Mouse (Mus musculus): ENCODE data around the gene Abi3. TPM values are rescaled to one million over a fixed set of nuclear protein-coding genes. Genes with fewer than 3 reads are reported as not detected.

Abi3 gene
- polyA plus RNA-seq, 1 experiment from 2014 or later, result 3.9 TPM

DNA sequence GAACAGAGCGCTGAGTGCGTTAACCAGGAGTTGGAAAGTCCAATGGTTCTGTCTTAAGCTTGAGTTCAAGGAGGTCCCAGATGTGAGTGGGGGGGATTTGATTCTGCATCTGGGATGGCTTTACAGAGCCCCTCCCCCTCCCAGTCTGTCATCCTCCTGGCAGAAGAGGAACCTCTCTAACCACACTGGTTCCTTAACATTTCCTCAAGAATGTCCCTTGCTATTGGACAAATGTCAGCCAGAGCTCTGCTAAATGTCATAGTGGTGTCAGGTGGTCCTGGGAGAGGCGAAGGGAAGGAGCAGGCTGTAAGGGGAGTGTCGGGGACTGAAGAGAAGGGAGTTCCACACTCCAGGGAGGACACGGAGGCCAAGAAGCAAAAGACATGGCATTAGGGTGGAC, 677 bp upstream of the Abi3 start:
- H3K4me3 ChIP-seq (ENCODE audit: low read length), result no peak overlapping the region
- ATAC-seq (ENCODE audit: low FRiP score, low TSS enrichment), result no peak
- no peak overlapping the region; the same call in 1 of the 2 replicates for H3K27ac ChIP-seq (ENCODE audit: low read depth, low read length)
- no peaks in the 10 kb centered on the region for H3K4me1 ChIP-seq (ENCODE audit: control insufficient read depth, insufficient read depth, low read length)
- 0 out of 2 replicates have a peak, but pooled peaks cover 3% of the 10 kb centered on the region for H3K27me3 ChIP-seq (ENCODE audit: control insufficient read depth, insufficient read depth, low read length)
- H3K9me3 ChIP-seq (ENCODE audit: control insufficient read depth, low read length), result no peaks in the 10 kb centered on the region
- H3K4me2 ChIP-seq (replicated peaks; ENCODE audit: low read depth, low read length), result peak overlapping the region; percentile 10; the same call in 1 of the 2 replicates
- WGBS, result 56% methylated on average over 5 of the region's 5 CpGs
- no peak overlapping the region for H3K9ac ChIP-seq (ENCODE audit: low read depth, low read length)
- no peaks in the 10 kb centered on the region for H3K36me3 ChIP-seq (ENCODE audit: control insufficient read depth, insufficient read depth, low read length)

DNA sequence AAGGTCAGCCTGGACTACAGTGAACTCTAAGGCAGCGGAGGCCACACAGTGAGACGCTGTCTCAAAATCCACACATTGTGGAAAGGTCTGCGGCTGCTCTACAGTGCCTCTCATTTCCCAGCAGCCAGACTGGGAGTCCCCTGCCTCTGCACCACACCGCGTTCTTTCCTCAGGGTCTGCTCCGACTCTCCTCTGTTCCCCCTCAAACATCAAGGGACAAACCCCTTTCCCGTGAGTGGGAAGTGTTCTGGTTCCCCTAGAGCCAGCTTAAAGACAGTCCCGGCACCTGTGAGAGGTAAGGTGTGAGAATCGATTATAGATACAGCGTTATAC, 812 bp downstream of the Abi3 start:
- peak overlapping the region; percentile 19; the same call in 1 of the 2 replicates for H3K9ac ChIP-seq (ENCODE audit: low read depth, low read length)
- no peaks in the 10 kb centered on the region for H3K9me3 ChIP-seq (ENCODE audit: control insufficient read depth, low read length)
- H3K4me2 ChIP-seq (replicated peaks; ENCODE audit: low read depth, low read length), result peak overlapping the region; percentile 9; the same call in 1 of the 2 replicates
- H3K4me1 ChIP-seq (ENCODE audit: control insufficient read depth, insufficient read depth, low read length), result 0 out of 2 replicates have a peak, but pooled peaks cover 6% of the 10 kb centered on the region
- ATAC-seq (ENCODE audit: low FRiP score, low TSS enrichment), result no peak
- 59% methylated on average over 10 of the region's 10 CpGs for WGBS
- no peak overlapping the region; the same call in 1 of the 2 replicates for H3K27ac ChIP-seq (ENCODE audit: low read depth, low read length)
- 0 out of 2 replicates have a peak, but pooled peaks cover 3% of the 10 kb centered on the region for H3K27me3 ChIP-seq (ENCODE audit: control insufficient read depth, insufficient read depth, low read length)
- peak overlapping the region; percentile 28 for H3K4me3 ChIP-seq (ENCODE audit: low read length)
- H3K36me3 ChIP-seq (ENCODE audit: control insufficient read depth, insufficient read depth, low read length), result no peaks in the 10 kb centered on the region

DNA sequence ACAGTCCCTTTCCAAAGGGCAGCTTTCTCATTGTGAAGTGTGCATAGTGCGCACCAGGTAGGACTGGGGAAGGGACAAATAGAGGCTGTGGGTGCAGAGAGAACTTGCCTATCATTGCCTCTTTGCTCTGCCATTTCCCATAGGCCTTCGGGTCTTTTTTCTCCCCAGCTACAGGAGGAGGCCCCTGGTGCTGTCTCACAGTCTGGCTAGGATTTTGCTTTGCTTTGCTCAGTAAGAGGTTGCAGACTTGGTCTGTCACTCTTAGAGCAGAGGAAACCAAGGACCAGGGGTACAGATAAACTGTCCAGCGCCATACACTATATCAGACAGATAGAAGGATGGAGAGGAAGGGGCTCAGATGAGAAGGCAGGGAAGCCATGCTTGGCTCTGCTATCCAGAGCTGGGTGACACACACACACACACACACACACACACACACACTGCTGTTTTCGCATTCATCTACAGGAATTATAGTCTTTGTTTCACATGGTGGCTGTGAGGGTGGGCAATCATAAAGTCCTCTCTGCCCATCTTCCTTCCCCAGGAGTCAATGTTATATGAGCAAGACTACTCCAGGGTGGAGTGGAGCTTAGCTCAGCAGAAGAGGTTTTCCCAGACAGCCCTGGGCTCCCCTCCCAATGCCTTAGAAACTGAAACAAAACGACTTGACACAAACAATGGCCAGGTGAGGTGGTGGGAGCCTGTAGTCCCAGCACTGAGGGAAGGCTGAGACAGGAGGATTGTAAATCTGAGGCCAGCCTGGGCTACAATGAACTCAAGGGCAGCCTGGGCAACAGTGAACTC, 1.4 kb downstream of the Abi3 start:
- no peaks in the 10 kb centered on the region for H3K9me3 ChIP-seq (ENCODE audit: control insufficient read depth, low read length)
- H3K27me3 ChIP-seq (ENCODE audit: control insufficient read depth, insufficient read depth, low read length), result 0 out of 2 replicates have a peak, but pooled peaks cover 6% of the 10 kb centered on the region
- peak overlapping the region; percentile 28; the same call in 1 of the 2 replicates for H3K4me3 ChIP-seq (ENCODE audit: low read length)
- no peak overlapping the region for H3K27ac ChIP-seq (ENCODE audit: low read depth, low read length)
- H3K36me3 ChIP-seq (ENCODE audit: control insufficient read depth, insufficient read depth, low read length), result no peaks in the 10 kb centered on the region
- H3K4me2 ChIP-seq (replicated peaks; ENCODE audit: low read depth, low read length), result peak overlapping the region; percentile 19
- no peak overlapping the region for H3K9ac ChIP-seq (ENCODE audit: low read depth, low read length)
- peaks cover 6% of the 10 kb centered on the region; the same call in 1 of the 2 replicates for H3K4me1 ChIP-seq (ENCODE audit: control insufficient read depth, insufficient read depth, low read length)
- no peak for ATAC-seq (ENCODE audit: low FRiP score, low TSS enrichment)
- 69% methylated on average over 5 of the region's 5 CpGs for WGBS

DNA sequence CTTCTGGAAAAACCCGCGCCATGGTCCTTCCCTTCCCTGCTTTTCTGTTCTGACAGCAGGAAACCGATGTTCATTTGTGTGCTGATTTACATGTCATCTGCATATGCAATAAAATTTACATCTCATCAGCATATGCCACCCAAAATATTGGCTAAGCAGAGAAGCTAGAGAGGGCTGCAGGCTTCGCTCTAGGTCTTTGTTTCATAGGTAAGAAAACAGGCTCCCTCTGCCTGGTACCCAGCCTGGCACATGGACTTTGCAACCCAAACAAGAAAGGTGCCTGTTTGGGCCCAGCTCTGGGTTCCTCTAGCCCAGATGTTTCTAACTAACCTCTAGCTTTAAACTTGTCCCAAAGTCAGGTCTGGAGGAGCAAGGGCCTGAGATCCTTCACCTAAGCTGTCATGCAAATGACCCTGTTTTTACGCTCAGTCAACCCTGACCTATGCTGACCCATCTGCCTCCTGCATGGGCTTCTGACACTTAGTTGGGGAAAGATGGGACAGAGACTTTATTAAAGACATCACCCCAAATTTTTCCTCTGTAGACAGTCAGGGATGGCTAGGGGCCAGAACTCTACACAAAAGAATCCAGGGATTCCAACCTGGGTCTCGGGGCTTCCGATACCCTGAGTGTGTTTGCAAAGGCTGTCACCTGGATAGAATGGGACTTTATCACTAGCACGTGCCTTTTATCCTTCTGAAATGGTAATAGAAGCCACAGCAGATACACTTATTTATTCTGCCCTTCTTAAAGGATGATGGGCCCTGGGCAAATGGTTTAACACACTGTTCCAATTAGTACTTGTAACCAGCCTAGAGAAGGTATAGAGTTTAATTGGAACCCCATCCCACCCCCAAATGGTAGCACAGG, 3.0 kb downstream of the Abi3 start:
- Histone ChIP-seq H3K4me3 (ENCODE audit: low read length) (no peak overlapping the region), H3K4me2 (replicated peaks; ENCODE audit: low read depth, low read length) (no peak overlapping the region), H3K27me3 (ENCODE audit: control insufficient read depth, insufficient read depth, low read length) (peaks cover 18% of the 10 kb centered on the region), H3K27ac (ENCODE audit: low read depth, low read length) (no peak overlapping the region), H3K36me3 (ENCODE audit: control insufficient read depth, insufficient read depth, low read length) (no peaks in the 10 kb centered on the region), H3K4me1 (ENCODE audit: control insufficient read depth, insufficient read depth, low read length) (peaks cover 23% of the 10 kb centered on the region), H3K9me3 (ENCODE audit: control insufficient read depth, low read length) (no peaks in the 10 kb centered on the region), H3K9ac (ENCODE audit: low read depth, low read length) (no peak overlapping the region)
- no peak for ATAC-seq (ENCODE audit: low FRiP score, low TSS enrichment)
- 70% methylated on average over 8 of the region's 8 CpGs for WGBS

DNA sequence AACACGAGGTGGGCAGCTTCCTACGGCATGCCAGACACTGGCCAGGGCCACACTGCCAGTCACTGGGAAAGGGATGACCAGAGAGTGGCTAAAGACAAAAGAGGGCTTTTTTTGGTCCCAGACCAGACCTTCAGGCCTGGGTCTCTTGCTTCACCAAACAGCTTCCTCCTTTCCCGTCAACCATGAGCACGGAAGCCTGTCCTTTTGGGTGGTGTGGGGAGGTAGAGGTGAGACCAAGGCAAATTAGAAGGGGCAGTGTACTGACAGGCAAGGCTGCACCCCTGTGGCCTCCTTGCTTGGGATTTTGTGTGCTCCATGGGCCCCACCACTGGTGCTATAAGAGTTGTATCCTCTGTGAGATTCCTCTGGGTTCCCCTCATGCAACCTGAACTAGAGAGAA, 3.7 kb downstream of the Abi3 start:
- Histone ChIP-seq H3K4me3 (ENCODE audit: low read length) (no peak overlapping the region), H3K9me3 (ENCODE audit: control insufficient read depth, low read length) (no peaks in the 10 kb centered on the region), H3K9ac (ENCODE audit: low read depth, low read length) (no peak overlapping the region), H3K4me1 (ENCODE audit: control insufficient read depth, insufficient read depth, low read length) (peaks cover 28% of the 10 kb centered on the region), H3K27me3 (ENCODE audit: control insufficient read depth, insufficient read depth, low read length) (peaks cover 24% of the 10 kb centered on the region), H3K4me2 (replicated peaks; ENCODE audit: low read depth, low read length) (no peak overlapping the region), H3K36me3 (ENCODE audit: control insufficient read depth, insufficient read depth, low read length) (no peaks in the 10 kb centered on the region), H3K27ac (ENCODE audit: low read depth, low read length) (no peak overlapping the region)
- WGBS, result 73% methylated on average over 4 of the region's 4 CpGs
- no peak for ATAC-seq (ENCODE audit: low FRiP score, low TSS enrichment)

DNA sequence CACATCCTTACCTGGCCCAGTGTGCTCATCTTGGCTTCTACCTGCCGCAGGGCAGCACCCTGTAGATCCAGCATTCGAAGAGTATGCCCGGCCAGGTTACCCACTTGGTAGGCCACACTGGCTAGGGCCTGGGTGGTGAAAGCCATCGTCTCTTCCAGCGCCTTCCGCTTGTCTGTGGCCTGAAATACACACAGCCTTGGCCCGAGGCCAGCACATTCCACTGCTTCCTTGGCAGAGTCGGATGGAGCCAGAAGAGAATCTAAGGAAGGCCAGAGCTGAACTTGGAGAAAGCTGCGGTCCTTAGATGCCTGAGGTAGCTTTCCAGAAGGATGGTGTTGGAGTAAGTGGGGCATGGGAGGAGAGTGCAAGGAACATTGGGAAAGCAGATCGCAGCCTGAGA, 5.2 kb downstream of the Abi3 start, which contains the start of gene Gngt2:
Gene Gngt2, plus strand, starts transcription at position 158 of the 400 bp plus-strand sequence.
- no peaks in the 10 kb centered on the region for H3K9me3 ChIP-seq (ENCODE audit: control insufficient read depth, low read length)
- WGBS, result 58% methylated on average over 10 of the region's 10 CpGs
- no peaks in the 10 kb centered on the region for H3K36me3 ChIP-seq (ENCODE audit: control insufficient read depth, insufficient read depth, low read length)
- no peak within 1 kb of the TSS for H3K9ac ChIP-seq (ENCODE audit: low read depth, low read length)
- H3K4me3 ChIP-seq (ENCODE audit: low read length), result no peak within 1 kb of the TSS
- H3K4me2 ChIP-seq (replicated peaks; ENCODE audit: low read depth, low read length), result no peak within 1 kb of the TSS
- ATAC-seq (ENCODE audit: low FRiP score, low TSS enrichment), result peak; percentile 30; the same call in 1 of the 2 replicates
- peaks cover 29% of the 10 kb centered on the region for H3K4me1 ChIP-seq (ENCODE audit: control insufficient read depth, insufficient read depth, low read length)
- H3K27ac ChIP-seq (ENCODE audit: low read depth, low read length), result peak within 1 kb of the TSS; percentile 37; the same call in 1 of the 2 replicates
- peaks cover 39% of the 10 kb centered on the region for H3K27me3 ChIP-seq (ENCODE audit: control insufficient read depth, insufficient read depth, low read length)

DNA sequence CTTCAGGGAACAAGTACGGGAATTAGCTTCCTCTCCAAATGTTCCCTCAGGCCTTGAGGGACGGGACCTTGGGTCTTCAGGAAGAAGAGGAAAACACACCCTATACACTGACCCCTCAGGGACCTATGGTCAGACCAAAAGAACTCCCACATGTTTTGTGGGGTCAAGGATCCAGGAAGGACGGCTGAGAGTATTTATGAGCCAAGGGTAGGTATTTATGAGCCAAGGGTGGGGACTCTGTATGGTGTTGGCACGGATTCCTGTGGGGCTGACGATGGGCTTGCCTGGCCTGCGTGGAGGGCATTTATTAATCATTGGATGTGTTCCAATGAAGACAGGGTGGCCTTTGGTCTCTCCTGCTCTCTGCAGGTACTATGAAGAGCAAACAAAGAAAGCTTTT, 5.8 kb downstream of the Abi3 start:
- H3K36me3 ChIP-seq (ENCODE audit: control insufficient read depth, insufficient read depth, low read length), result no peaks in the 10 kb centered on the region
- H3K9ac ChIP-seq (ENCODE audit: low read depth, low read length), result no peak overlapping the region
- no peak for ATAC-seq (ENCODE audit: low FRiP score, low TSS enrichment)
- peaks cover 46% of the 10 kb centered on the region for H3K27me3 ChIP-seq (ENCODE audit: control insufficient read depth, insufficient read depth, low read length)
- no peaks in the 10 kb centered on the region for H3K9me3 ChIP-seq (ENCODE audit: control insufficient read depth, low read length)
- H3K4me3 ChIP-seq (ENCODE audit: low read length), result no peak overlapping the region
- no peak overlapping the region; the same call in 1 of the 2 replicates for H3K27ac ChIP-seq (ENCODE audit: low read depth, low read length)
- peaks cover 29% of the 10 kb centered on the region for H3K4me1 ChIP-seq (ENCODE audit: control insufficient read depth, insufficient read depth, low read length)
- no peak overlapping the region for H3K4me2 ChIP-seq (replicated peaks; ENCODE audit: low read depth, low read length)
- WGBS, result 37% methylated on average over 6 of the region's 6 CpGs

DNA sequence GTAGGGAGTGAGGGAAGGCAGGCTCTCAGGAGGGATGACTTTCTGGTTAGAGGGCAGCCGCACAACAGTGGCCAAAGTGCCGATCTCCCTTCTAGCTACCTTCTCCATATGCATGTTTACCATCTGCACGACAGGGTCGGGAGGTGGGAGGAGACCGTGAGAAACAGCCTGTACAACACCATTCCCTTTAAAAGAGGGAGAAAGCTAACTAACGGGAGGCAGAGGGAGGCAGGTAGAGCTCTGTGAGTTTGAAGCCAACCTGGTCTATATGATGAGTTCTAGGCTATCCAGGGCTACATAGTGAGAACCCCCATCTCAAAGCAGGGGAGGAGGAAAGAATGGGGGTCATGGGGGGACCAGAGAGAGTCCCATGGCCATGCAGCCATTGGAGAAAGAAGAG, 6.4 kb downstream of the Abi3 start:
- H3K9ac ChIP-seq (ENCODE audit: low read depth, low read length), result no peak overlapping the region
- peaks cover 32% of the 10 kb centered on the region for H3K4me1 ChIP-seq (ENCODE audit: control insufficient read depth, insufficient read depth, low read length)
- no peak overlapping the region for H3K4me3 ChIP-seq (ENCODE audit: low read length)
- peaks cover 49% of the 10 kb centered on the region for H3K27me3 ChIP-seq (ENCODE audit: control insufficient read depth, insufficient read depth, low read length)
- no peak for ATAC-seq (ENCODE audit: low FRiP score, low TSS enrichment)
- H3K4me2 ChIP-seq (replicated peaks; ENCODE audit: low read depth, low read length), result no peak overlapping the region
- H3K9me3 ChIP-seq (ENCODE audit: control insufficient read depth, low read length), result no peaks in the 10 kb centered on the region
- H3K27ac ChIP-seq (ENCODE audit: low read depth, low read length), result no peak overlapping the region
- WGBS, result 35% methylated on average over 6 of the region's 6 CpGs
- H3K36me3 ChIP-seq (ENCODE audit: control insufficient read depth, insufficient read depth, low read length), result no peaks in the 10 kb centered on the region
